ENCODE assay signal across 25 mouse cellular contexts in the genomic region with DNA sequence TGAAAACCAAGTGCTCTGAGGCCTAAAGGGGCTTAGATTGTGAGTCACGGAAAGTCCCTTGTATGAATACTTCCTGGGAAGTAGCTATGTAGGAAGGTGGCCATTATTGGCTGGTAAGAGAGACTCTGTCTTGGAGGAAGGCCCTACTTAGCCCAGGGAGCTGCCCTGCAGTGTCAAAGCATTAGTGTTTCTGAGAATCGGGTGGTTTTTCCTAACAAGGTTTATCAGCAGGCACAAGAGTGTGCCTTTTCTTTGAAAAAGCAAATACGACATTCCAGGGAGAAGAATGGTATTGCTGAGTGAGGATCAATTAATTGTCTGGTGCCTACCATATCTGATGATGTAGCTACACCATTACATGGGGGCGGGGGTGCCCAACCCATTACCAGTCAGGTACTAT. TPM values are rescaled to one million over a fixed set of nuclear protein-coding genes. Genes with fewer than 3 reads are reported as not detected.
DNase-seq lines count a peak whose midpoint lies in the region; ATAC-seq lines count a peak whose summit lies in the region.
"Had no signal": no experiment of that assay in that cellular context is flagged by ENCODE, and none has a peak within 500 bp of the region (broad histone marks: within the 10 kb centered on the region; RNA-seq: fewer than 3 reads in every experiment).

No protein-coding gene starts in this region.

- no peak for ATAC-seq in erythroblast, adult 5-6 weeks (replicated peaks; ENCODE audit: low FRiP score, poor library complexity, severe bottlenecking)
- no peak for ATAC-seq in heart, embryonic 15.5 days (replicated peaks; ENCODE audit: insufficient number of reproducible peaks, insufficient read depth, low FRiP score, low read depth)
- peak; percentile 39 for ATAC-seq in liver, embryonic 12.5 days
- no peak for ATAC-seq in kidney, embryonic 15.5 days (replicated peaks; ENCODE audit: low FRiP score)
- ATAC-seq in intestine, embryonic 15.5 days = no peak
- ATAC-seq: forebrain, embryonic 15.5 days; midbrain, embryonic 13.5 days had no signal

- peaks cover 95% of the 10 kb centered on the region for H3K36me3 ChIP-seq in erythroblast, embryonic 14.5 days (ENCODE audit: control insufficient read depth)
- H3K36me3 ChIP-seq in heart, embryonic 15.5 days = peaks cover 41% of the 10 kb centered on the region
- H3K36me3 ChIP-seq in liver, embryonic 12.5 days = peaks cover 91% of the 10 kb centered on the region
- peaks cover 30% of the 10 kb centered on the region for H3K36me3 ChIP-seq in kidney, embryonic 15.5 days
- H3K36me3 ChIP-seq in intestine, embryonic 15.5 days = no peaks in the 10 kb centered on the region
- H3K36me3 ChIP-seq: embryonic facial prominence, embryonic 12.5 days; forebrain, embryonic 15.5 days; hindbrain, embryonic 12.5 days; limb, embryonic 10.5 days; midbrain, embryonic 13.5 days had no signal

- peak overlapping the region; percentile 4; the same call in 1 of the 2 replicates for H3K27ac ChIP-seq in heart, embryonic 15.5 days
- peak overlapping the region; percentile 95 for H3K27ac ChIP-seq in liver, embryonic 12.5 days
- H3K27ac ChIP-seq in kidney, embryonic 15.5 days = no peak overlapping the region
- H3K27ac ChIP-seq in intestine, embryonic 15.5 days = no peak overlapping the region
- H3K27ac ChIP-seq: embryonic facial prominence, embryonic 12.5 days; forebrain, embryonic 15.5 days; hindbrain, embryonic 12.5 days; kidney, postnatal 0 days; limb, embryonic 10.5 days; midbrain, embryonic 13.5 days; stomach, postnatal 0 days had no signal

- no peak overlapping the region for H3K9ac ChIP-seq in heart, embryonic 15.5 days
- peak overlapping the region; percentile 73 for H3K9ac ChIP-seq in liver, embryonic 12.5 days
- H3K9ac ChIP-seq in kidney, embryonic 15.5 days = no peak overlapping the region
- H3K9ac ChIP-seq in intestine, embryonic 15.5 days = no peak overlapping the region
- H3K9ac ChIP-seq: embryonic facial prominence, embryonic 12.5 days; forebrain, embryonic 15.5 days; hindbrain, embryonic 12.5 days; midbrain, embryonic 13.5 days had no signal

- H3K27me3 ChIP-seq in erythroblast, embryonic 14.5 days (ENCODE audit: control insufficient read depth) = no peaks in the 10 kb centered on the region
- H3K27me3 ChIP-seq in heart, embryonic 15.5 days = no peaks in the 10 kb centered on the region
- no peaks in the 10 kb centered on the region for H3K27me3 ChIP-seq in liver, embryonic 12.5 days (replicated peaks)
- H3K27me3 ChIP-seq in kidney, embryonic 15.5 days = no peaks in the 10 kb centered on the region
- no peaks in the 10 kb centered on the region for H3K27me3 ChIP-seq in intestine, embryonic 15.5 days (replicated peaks)
- H3K27me3 ChIP-seq: embryonic facial prominence, embryonic 12.5 days; forebrain, embryonic 15.5 days; hindbrain, embryonic 12.5 days; midbrain, embryonic 13.5 days had no signal

- H3K4me2 ChIP-seq in heart, embryonic 15.5 days = no peak overlapping the region
- H3K4me2 ChIP-seq in liver, embryonic 12.5 days = peak overlapping the region; percentile 63
- no peak overlapping the region for H3K4me2 ChIP-seq in kidney, embryonic 15.5 days
- H3K4me2 ChIP-seq in intestine, embryonic 15.5 days (replicated peaks) = no peak overlapping the region
- H3K4me2 ChIP-seq: embryonic facial prominence, embryonic 12.5 days; forebrain, embryonic 15.5 days; hindbrain, embryonic 12.5 days; midbrain, embryonic 13.5 days had no signal

- no peak for DNase-seq in heart, postnatal 14 days
- no peak for DNase-seq in layer of hippocampus, postnatal 10 days (ENCODE audit: low spot score in 2 of 2)
- DNase-seq: adrenal gland, postnatal 36 days; cerebellum, adult 18-20 months; cerebellum, postnatal 14 days; gastrocnemius, postnatal 10 days; heart, adult 18-20 months; kidney, adult 18-20 months; layer of hippocampus, adult 9-11 months; lung, postnatal 10 days; thymus, adult 2 months; thymus, postnatal 4 days had no signal

- peak overlapping the region; percentile 64 for H3K4me3 ChIP-seq in erythroblast, embryonic 14.5 days (replicated peaks)
- H3K4me3 ChIP-seq in heart, embryonic 15.5 days = no peak overlapping the region
- H3K4me3 ChIP-seq in liver, embryonic 12.5 days = peak overlapping the region; percentile 40
- H3K4me3 ChIP-seq in kidney, embryonic 15.5 days (replicated peaks) = no peak overlapping the region
- no peak overlapping the region for H3K4me3 ChIP-seq in intestine, embryonic 15.5 days (replicated peaks)
- H3K4me3 ChIP-seq: embryonic facial prominence, embryonic 12.5 days; forebrain, embryonic 15.5 days; hindbrain, embryonic 12.5 days; limb, embryonic 10.5 days; midbrain, embryonic 13.5 days had no signal

- intact Hi-C loops in heart, postnatal 14 days (cut with DNase I) = no loop called here

- H3K4me1 ChIP-seq in erythroblast, embryonic 14.5 days (ENCODE audit: control insufficient read depth) = peaks cover 87% of the 10 kb centered on the region
- peaks cover 26% of the 10 kb centered on the region for H3K4me1 ChIP-seq in heart, embryonic 15.5 days (replicated peaks)
- peaks cover 71% of the 10 kb centered on the region for H3K4me1 ChIP-seq in liver, embryonic 12.5 days
- H3K4me1 ChIP-seq in kidney, embryonic 15.5 days = 0 out of 2 replicates have a peak, but pooled peaks cover 8% of the 10 kb centered on the region
- no peaks in the 10 kb centered on the region for H3K4me1 ChIP-seq in intestine, embryonic 15.5 days (replicated peaks)
- H3K4me1 ChIP-seq: embryonic facial prominence, embryonic 12.5 days; forebrain, embryonic 15.5 days; limb, embryonic 10.5 days; midbrain, embryonic 13.5 days had no signal

- whole genome bisulfite sequencing in heart, embryonic 15.5 days = 75% methylated on average over 4 of the region's 4 CpGs
- WGBS in liver, embryonic 12.5 days (ENCODE audit: insufficient replicate concordance) = 30% methylated on average over 4 of the region's 4 CpGs
- WGBS in kidney, embryonic 15.5 days = 85% methylated on average over 4 of the region's 4 CpGs
- 85% methylated on average over 4 of the region's 4 CpGs for WGBS in intestine, embryonic 15.5 days

- H3K9me3 ChIP-seq in erythroblast, embryonic 14.5 days (ENCODE audit: control insufficient read depth, low read length) = no peaks in the 10 kb centered on the region
- no peaks in the 10 kb centered on the region for H3K9me3 ChIP-seq in heart, embryonic 15.5 days (replicated peaks)
- no peaks in the 10 kb centered on the region for H3K9me3 ChIP-seq in liver, embryonic 12.5 days (replicated peaks)
- no peaks in the 10 kb centered on the region for H3K9me3 ChIP-seq in kidney, embryonic 15.5 days (replicated peaks)
- no peaks in the 10 kb centered on the region for H3K9me3 ChIP-seq in intestine, embryonic 15.5 days
- H3K9me3 ChIP-seq: embryonic facial prominence, embryonic 12.5 days; forebrain, embryonic 15.5 days; hindbrain, embryonic 12.5 days; limb, embryonic 10.5 days; midbrain, embryonic 13.5 days had no signal

RNA-seq across cellular contexts. Expression of gene Gmpr, which starts 39.7 kb away (rescaled TPM):
- 229 and 320 TPM in 2 replicates for polyA plus RNA-seq in erythroblast, embryonic 14.5 days (2012)
- total RNA-seq in erythroblast, adult 5-6 weeks (2015; ENCODE audit: low replicate concordance) = 0.96 and 1.3 TPM in 2 replicates
- total RNA-seq in erythroblast, adult 5-6 weeks (2017; ENCODE audit: low replicate concordance) = 2.4 and 4.6 TPM in 2 replicates
- polyA plus RNA-seq in heart, embryonic 15.5 days (2015; fragmentation: Nextera tagmentation; extraction: Ambion mirVana) = 180 and 185 TPM in 2 replicates
- 100 to 1,000 TPM; 166 to 175 TPM for total RNA-seq in heart, postnatal 14 days (2021)
- 364 and 366 TPM in 2 replicates for polyA plus RNA-seq in liver, embryonic 12.5 days (2016; fragmentation: Nextera tagmentation; extraction: Ambion mirVana)
- 49.9 and 52.1 TPM in 2 replicates for polyA plus RNA-seq in kidney, embryonic 15.5 days (2015; fragmentation: Nextera tagmentation; extraction: Ambion mirVana)
- polyA plus RNA-seq in intestine, embryonic 15.5 days (2015; fragmentation: Nextera tagmentation; extraction: Ambion mirVana) = 26.9 and 28.7 TPM in 2 replicates
- total RNA-seq in layer of hippocampus, postnatal 10 days (2021) = 10 to 100 TPM; 56.0 to 58.2 TPM

Comparison
In these comparisons a context has a peak if more than half of its experiments do, and no peak if none do; other contexts are left out.
1. H3K4me3 ChIP-seq: peak in erythroblast, embryonic 14.5 days (single experiment) and liver, embryonic 12.5 days (single experiment); none in heart, embryonic 15.5 days (single experiment), kidney, embryonic 15.5 days (single experiment) and intestine, embryonic 15.5 days (single experiment).
2. H3K27ac ChIP-seq: peak in heart, embryonic 15.5 days (single experiment) and liver, embryonic 12.5 days (single experiment); none in kidney, embryonic 15.5 days (single experiment) and intestine, embryonic 15.5 days (single experiment).